Mouse (Mus musculus): ENCODE data around the gene Map3k7.

Map3k7 gene

DNA sequence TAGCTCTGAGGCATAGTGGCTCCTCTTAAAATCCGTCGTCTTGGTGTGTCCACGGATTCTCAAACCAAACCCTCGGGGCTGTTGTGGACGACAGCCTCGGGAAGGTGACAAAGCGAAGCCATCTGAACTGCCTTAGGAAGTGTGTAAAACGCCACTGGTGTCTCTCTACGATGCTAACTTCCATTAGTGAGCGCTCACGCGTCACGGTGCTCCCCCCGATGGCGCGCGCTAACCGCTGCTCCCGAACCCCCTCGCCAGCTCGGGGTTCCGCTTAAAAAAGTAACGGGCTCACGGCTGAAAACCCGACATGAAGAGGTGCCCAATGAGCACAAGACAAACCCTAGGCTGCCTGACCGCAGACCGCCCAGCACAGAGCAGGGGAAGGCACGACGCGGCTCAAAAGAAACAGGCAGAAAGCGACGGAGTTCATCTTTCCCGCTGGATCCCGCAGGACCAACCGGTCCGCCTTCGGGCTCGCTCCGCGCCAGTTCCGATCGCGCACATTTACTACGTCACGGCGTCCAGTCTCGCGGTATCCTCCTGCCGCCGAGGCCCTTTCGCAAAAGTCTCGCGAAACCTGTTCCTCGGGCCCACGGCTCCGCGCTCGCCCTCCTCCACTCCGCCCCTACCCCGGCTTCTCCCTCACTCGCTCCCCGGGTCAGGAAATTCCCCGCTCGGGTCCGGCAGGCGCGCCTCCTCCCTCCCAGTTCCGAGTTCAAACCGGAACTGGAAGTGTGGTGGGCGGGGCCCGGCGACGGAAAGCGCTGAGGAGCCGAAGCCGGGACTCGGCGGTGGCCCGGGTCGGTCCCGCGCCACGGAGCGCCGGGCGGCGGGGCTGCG, at the start of gene Map3k7:
TSS of gene Map3k7 (plus strand) at position 744 of the 840 bp plus-strand sequence.
- DNase-seq (ENCODE audit: low read depth, low spot score): peak; percentile 92

DNA sequence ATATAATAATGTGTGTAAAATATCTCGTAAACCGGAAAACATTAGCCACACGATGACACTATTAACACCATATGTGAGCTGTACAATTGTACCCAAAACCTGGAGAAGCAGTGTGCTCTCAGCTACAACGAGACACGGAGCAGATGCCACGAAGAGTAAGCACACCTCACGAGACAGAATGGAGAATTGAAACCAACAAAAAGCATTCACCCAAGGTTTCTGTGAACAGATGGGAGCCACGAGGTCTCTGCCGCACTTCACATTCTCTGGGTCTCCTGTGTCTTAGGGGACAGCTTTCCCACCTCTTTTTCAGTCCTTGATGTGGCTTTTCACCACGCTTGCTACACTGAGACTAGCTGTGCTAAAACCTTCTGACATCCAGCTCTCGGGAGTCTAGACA, 48.8 kb upstream of the Map3k7 start:
- no peak for DNase-seq (ENCODE audit: low read depth, low spot score)

DNA sequence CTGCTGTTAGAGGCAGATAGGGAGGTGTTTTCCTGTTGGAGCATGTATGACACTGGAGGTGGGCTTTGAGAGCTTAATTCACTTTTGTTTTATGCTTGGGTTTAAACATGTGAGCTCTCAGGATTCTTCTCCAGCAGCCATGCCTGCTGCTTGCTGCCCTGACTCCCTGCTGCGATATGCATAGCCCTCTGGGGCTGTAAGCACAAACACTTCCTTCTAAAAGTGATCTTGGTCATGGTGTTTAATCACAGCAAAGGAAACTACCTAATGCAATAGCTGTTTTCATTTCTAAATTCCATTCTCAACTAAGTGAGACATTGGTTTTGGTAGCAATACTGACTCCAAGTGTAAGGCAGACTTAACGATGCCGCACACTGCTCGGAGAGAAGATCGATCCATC, 45.2 kb upstream of the Map3k7 start:
- no peak for DNase-seq (ENCODE audit: low read depth, low spot score)

GRCm38 (mm10) chr4:31922215-31922614, 41.7 kb upstream of the Map3k7 start:
- DNase-seq (ENCODE audit: low read depth, low spot score): no peak

- DNase-seq (ENCODE audit: low read depth, low spot score): no peak
These were observed 40.5 kb upstream of the Map3k7 start for GRCm38 (mm10) chr4:31923437-31923836.

DNA sequence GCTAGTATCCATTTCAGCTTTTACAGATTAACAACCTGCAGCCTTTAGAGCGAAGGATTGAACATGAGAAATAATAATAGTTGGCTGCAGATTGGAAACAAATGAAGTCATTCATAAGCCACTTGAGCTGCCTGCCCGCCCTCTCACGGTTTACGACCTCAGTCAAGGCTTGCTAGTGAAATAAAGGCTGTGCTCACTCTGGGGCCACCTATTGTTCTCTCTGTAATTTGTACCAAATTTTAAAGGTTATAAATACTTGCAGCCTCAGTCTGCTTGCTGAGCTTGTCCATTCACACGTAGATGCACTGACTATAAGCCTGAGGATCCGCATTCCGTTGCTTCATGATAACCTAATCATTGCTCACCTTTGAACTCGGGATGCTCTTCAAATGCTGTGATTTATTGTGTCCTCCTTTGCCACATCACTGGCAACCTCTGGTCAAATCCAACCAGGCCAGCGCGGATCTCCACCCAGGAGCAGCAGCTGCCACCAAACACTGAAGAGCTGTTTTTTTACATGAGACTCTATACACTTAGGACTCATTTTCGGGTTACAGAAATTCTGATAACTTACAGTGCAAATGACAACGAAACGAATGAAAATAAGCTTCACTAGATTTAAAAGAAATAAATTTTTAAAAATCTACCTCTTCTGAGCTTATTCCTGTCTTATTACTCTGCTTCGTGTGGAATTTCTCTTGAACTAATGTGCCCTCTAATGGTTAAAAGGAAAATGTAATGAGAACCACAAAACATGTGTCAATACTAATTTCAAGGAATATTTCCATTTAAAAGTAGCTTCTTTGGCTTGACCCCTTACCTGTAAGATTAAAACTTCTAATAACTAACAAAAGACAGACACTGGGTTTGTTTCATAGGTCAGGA, 39.4 kb upstream of the Map3k7 start:
- DNase-seq (ENCODE audit: low read depth, low spot score): no peak

GRCm38 (mm10) chr4:31933171-31933570, 30.7 kb upstream of the Map3k7 start:
- no peak for DNase-seq (ENCODE audit: low read depth, low spot score)

DNA sequence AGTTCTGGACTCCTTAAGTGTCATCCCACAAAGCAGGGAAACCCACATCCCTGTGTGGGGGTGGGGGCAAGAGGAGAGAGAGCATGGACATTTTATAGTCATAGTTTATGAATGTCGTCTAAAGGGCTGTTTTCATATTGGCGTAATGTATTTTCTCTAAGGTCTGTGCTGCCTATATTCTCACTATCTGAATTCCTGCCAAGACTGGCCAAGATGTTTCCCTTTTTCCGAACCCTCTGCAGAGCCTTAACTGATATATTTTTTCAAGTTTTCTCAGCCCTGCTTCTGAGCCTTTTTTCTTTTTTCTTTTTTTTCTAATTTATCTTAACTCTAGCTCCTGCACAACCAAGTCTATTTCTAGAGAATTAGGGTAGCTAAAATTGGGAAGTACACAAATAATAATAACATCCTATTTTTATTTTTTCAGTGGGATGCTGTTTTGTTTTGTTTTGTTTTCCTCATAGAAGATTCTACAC, 28.0 kb upstream of the Map3k7 start:
- DNase-seq (ENCODE audit: low read depth, low spot score): no peak

DNA sequence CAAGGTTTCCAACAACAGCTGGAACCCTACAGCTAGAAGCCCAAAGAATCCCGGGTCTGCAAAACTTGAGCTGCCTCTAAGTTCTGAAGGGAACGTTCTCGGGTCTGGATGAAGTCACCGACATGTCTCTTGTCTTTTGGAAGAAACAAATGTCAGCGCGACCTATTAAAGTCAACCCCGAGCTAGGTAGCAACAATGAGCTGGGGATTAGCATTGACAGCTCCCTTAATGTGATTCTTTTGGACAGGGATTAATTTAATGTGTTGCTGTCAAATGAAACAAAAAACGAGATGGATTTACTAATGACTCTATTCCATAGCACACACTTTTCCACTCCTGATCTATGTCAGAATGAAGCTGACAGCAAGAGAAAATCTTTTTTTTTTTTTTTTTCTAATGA, 27.5 kb upstream of the Map3k7 start:
- no peak for DNase-seq (ENCODE audit: low read depth, low spot score)

DNA sequence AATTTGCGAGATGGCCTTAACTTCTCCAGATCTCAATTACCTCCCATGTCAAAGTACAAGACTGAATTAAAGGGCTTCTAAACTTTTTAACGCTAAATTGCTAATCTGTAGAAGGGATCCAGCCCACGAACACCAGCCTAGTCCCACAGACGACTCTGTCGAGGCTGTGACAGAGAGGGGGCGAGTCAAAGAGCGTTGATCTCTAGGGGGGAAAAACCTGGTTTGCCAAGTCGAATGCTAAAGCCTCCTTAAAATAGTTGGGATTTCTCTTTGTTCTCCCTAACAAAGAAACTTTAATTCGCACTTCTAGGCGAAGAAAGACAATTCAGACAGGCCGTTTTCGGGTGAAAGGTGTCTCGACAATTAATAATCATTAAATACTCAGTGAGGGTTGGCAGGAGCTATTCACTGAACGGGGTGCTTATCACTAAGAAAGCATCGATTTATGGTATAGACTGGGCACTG, 27.0 kb upstream of the Map3k7 start:
- no peak for DNase-seq (ENCODE audit: low read depth, low spot score)

DNA sequence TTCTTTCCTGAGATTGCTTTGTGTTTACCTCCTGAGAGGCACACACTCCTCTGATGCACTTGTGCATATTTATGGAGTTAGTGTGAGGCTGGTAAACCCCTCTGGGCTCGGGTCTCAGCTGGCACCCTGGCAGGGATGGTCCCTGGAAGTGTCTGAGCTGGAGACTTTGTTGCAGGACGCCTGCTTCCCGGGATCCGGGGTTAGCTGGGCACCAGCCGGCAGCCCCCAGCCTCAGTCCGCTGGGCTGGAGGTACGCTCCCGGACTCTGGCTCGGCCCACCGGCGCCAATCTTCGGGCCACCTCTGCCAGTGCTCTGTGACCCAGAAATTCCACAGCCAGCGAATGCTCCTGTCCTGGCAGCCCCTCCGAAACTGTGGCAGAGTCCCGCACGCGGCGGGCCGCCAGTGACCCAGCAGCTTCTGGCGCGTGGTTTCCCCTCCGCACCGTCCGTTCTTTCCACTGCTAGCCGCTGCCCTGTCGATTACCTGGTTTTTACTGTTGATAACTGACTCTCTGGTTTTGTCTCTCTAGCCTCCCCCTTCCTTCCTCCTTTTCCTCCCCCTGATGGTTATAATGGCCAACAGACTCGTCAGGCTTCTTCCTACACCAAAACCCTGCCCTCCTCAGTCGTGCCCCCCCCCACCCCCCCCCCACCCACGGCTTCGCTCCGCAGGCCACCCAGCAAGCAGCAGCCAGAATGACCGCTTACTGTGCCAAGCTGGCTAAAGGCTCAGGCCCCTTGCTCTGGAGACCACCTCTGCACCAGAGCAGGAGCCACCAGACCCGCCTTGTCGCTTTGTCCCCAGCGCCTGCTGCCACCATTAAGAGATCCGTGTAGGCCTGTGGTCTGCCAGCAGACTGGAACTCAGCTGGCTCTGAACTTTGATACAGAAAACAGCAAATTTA, 26.3 kb upstream of the Map3k7 start:
- DNase-seq (ENCODE audit: low read depth, low spot score): no peak

DNA sequence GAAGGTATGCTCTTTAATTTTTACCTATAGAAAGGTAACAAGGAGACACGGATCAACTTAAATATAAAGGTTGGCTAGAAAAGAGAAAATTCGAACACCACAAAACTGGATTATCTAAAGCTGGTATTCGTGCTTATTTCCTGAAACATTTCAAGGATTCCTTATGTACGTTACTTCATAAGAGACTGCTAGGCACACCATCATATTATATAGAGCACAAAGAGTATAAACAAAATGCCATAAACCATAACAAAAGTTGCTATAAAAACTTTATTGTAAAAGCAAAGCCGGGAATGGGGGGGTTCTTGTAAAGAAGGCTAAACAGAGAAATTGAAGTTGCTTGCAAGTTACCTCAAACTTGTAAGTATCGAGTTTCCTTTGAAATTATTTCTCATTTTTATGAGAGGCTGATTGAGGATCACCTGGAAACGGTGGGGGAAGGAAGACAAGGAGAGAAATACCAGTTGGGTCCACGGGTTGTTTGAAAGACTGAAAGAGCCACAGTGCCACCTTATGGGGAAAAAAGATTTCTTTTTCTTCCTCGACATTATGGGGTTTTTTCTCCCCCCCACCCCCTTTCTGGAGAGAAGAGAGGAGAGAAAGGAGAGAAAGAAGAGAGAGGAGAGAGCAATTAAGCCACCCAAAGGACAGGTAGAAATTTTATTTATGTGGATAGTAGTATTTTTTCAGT, 25.3 kb upstream of the Map3k7 start:
- peak; percentile 49 for DNase-seq (ENCODE audit: low read depth, low spot score)

GRCm38 (mm10) chr4:31941616-31942015, 22.3 kb upstream of the Map3k7 start:
- DNase-seq (ENCODE audit: low read depth, low spot score): no peak

GRCm38 (mm10) chr4:31943045-31943444, 20.9 kb upstream of the Map3k7 start:
- no peak for DNase-seq (ENCODE audit: low read depth, low spot score)

- no peak for DNase-seq (ENCODE audit: low read depth, low spot score)
These were observed 438 bp downstream of the Map3k7 start for GRCm38 (mm10) chr4:31964194-31964875.

DNA sequence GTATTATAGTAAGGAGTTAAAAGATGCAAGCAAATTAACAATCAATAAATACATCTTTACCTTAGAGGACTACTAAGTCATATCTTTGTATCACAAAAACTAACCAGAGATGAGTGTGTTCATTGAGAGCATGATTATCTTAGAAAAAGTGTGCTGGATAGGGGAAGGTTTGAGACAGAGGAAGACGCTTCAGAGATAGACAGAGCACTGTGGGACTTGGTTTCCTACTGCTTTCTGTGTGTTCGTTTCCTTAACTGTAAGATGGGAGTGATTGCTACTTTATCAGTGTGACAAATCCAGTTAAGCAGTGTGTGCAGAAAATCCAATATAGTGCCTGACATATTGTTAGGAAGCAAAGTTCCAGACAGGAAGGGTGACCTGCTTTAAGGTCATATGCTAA, 1.3 kb downstream of the Map3k7 start:
- no peak for DNase-seq (ENCODE audit: low read depth, low spot score)

DNA sequence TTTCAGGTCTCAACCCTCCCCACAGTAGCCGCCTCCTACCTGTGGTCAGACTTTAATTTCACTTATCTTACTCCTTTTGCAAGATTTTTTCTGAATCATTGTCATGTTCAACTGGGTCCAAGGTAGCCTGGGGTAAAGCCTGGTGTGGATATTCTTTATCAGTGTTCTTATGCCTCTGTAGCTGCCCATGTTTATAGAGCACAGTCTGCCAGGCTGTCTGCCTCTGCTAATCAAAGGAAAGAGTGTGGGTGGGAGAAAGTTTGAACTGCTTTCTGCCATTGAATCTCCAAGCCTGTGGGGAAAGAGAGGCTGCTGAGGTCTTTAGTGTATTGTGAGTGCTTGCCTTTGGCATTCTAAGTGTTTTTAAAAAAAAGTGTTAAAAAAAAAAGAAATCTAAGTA, 7.5 kb downstream of the Map3k7 start:
- no peak for DNase-seq (ENCODE audit: low read depth, low spot score)

- DNase-seq (ENCODE audit: low read depth, low spot score): no peak
These were observed 8.3 kb downstream of the Map3k7 start for GRCm38 (mm10) chr4:31972181-31972580.

- DNase-seq (ENCODE audit: low read depth, low spot score): no peak
These were observed 11.5 kb downstream of the Map3k7 start for GRCm38 (mm10) chr4:31975260-31975950.

GRCm38 (mm10) chr4:31981863-31982262, 18.0 kb downstream of the Map3k7 start:
- DNase-seq (ENCODE audit: low read depth, low spot score): no peak
